Mouse (Mus musculus) ovary, adult 18-20 months (tissue): ENCODE results near the gene Runx2.

Experiments
- DNase-seq: peaks from one replicate; pipeline ENCODE4 v3.0.0; 2022; ENCODE audit warnings: low spot score, mixed read lengths

The Runx2 gene

GRCm38 (mm10) chr17:44814508-44815175, at the start of gene Runx2:
Gene Runx2 (minus strand): TSS chr17:44814797.
- no peak for DNase-seq

GRCm38 (mm10) chr17:44863165-44863564, 48.6 kb upstream of the Runx2 start:
- no peak for DNase-seq

- no peak for DNase-seq
These were observed 27.6 kb upstream of the Runx2 start for GRCm38 (mm10) chr17:44842184-44842583.

- DNase-seq, result no peak
These were observed 16.6 kb upstream of the Runx2 start for GRCm38 (mm10) chr17:44831201-44831600.

GRCm38 (mm10) chr17:44829587-44829986, 15.0 kb upstream of the Runx2 start:
- no peak for DNase-seq

- DNase-seq, result no peak
These were observed 13.4 kb upstream of the Runx2 start for GRCm38 (mm10) chr17:44827964-44828363.

- no peak for DNase-seq
These were observed 12.5 kb upstream of the Runx2 start for GRCm38 (mm10) chr17:44827124-44827523.

GRCm38 (mm10) chr17:44821940-44822339, 7.3 kb upstream of the Runx2 start:
- no peak for DNase-seq

- no peak for DNase-seq
These were observed 5.2 kb upstream of the Runx2 start for GRCm38 (mm10) chr17:44819816-44820215.

GRCm38 (mm10) chr17:44818825-44819224, 4.2 kb upstream of the Runx2 start:
- DNase-seq, result no peak

- DNase-seq, result no peak
These were observed 7.6 kb downstream of the Runx2 start for GRCm38 (mm10) chr17:44807031-44807430.

- peak; percentile 50 for DNase-seq
These were observed 17.3 kb downstream of the Runx2 start for GRCm38 (mm10) chr17:44797331-44797730.

- DNase-seq, result no peak
These were observed 22.2 kb downstream of the Runx2 start for GRCm38 (mm10) chr17:44792218-44792917.

- no peak for DNase-seq
These were observed 25.4 kb downstream of the Runx2 start for GRCm38 (mm10) chr17:44788982-44789747.

- DNase-seq, result no peak
These were observed 31.5 kb downstream of the Runx2 start for GRCm38 (mm10) chr17:44783143-44783542.

- no peak for DNase-seq
These were observed 32.2 kb downstream of the Runx2 start for GRCm38 (mm10) chr17:44782366-44782765.

GRCm38 (mm10) chr17:44780353-44780752, 34.2 kb downstream of the Runx2 start:
- DNase-seq, result no peak

- DNase-seq, result no peak
These were observed 36.5 kb downstream of the Runx2 start for GRCm38 (mm10) chr17:44778141-44778540.

GRCm38 (mm10) chr17:44777337-44777804, 37.2 kb downstream of the Runx2 start:
- peak; percentile 56 for DNase-seq

- DNase-seq, result peak; percentile 94
These were observed 37.8 kb downstream of the Runx2 start, which contains the start of gene Supt3 for GRCm38 (mm10) chr17:44776738-44777270. Gene Supt3 (plus strand): TSS chr17:44777152.

- no peak for DNase-seq
These were observed 42.0 kb downstream of the Runx2 start for GRCm38 (mm10) chr17:44772576-44772975.

GRCm38 (mm10) chr17:44770871-44771270, 43.7 kb downstream of the Runx2 start:
- no peak for DNase-seq
